Mouse (Mus musculus): Measurements from ENCODE around the gene Nmt1.

DNA sequence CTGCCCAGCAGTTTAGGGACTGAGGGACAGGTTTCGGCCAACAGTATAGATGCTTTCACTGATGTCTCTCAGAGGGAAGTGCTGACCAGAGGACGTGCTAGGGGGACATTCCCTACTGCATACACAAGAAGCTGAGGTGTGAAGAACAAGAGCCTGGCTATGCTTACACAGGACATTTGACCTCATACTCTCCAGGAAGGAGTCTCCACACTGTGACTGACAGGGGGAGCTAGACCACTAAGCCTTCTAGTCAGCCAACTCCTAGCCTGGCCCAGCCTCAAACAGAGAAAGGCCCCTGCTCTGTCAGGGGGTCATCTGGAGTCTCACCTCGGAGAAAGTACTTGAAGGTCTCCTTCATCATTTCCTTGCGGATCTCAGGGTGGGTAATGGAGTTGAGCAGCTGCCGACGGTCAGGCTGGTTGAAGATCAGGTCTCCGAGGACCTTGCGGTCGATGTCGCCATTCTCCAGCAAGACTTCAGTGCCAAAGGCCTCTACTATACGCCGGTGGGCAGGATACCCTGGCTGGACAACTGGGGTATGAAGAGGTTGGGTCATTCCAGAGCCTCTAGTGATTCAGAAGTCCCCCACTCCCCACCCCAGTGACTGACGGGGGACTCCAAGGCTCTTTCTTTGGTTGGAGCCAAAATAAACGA lies 28.5 kb upstream of the Nmt1 start:
- TF ChIP-seq POLR2A (IDR thresholded peaks at IDR 0.05; ENCODE audit: low read depth, low read length) = no peak
- no peak for TF ChIP-seq CTCF (IDR thresholded peaks at IDR 0.05; ENCODE audit: borderline replicate concordance, insufficient read depth, low read length)

Measured in embryonic fibroblast, embryonic 13.5 days (primary cell).